Mouse (Mus musculus) intestine, embryonic 16.5 days (tissue): ENCODE measurements around the gene Ssna1. TPM values are rescaled to one million over a fixed set of nuclear protein-coding genes. Genes with fewer than 3 reads are reported as not detected.

Source experiments
- ATAC-seq: fragments of 200-750 bp; cut with Nextera tagmentation; 2 replicates; pipeline ENCODE4 v1.8.0; 2017; ENCODE audit warnings: moderate TSS enrichment, moderate library complexity
- H3K27ac ChIP-seq: fragments of 300-500 bp; sonication (generic); 2 replicates; pipeline ENCODE4 v1.5.1; 2014; ENCODE audit warnings: mild to moderate bottlenecking, low read length
- H3K27me3 ChIP-seq: fragments of 300-500 bp; sonication (generic); replicated peaks from 2 replicates; pipeline ENCODE4 v1.6.1; 2014; ENCODE audit warnings: low read length, control low read depth, mixed read lengths; ENCODE audit not compliant: control insufficient read depth, insufficient read depth
- H3K36me3 ChIP-seq: fragments of 300-500 bp; sonication (generic); 2 replicates; pipeline ENCODE4 v1.6.1; 2014; ENCODE audit warnings: low read length, control low read depth; ENCODE audit not compliant: control insufficient read depth, insufficient read depth
- H3K4me1 ChIP-seq: fragments of 300-500 bp; sonication (generic); 2 replicates; pipeline ENCODE4 v1.6.1; 2014; ENCODE audit warnings: low read length, control low read depth, mixed read lengths; ENCODE audit not compliant: control insufficient read depth, insufficient read depth
- H3K4me2 ChIP-seq: fragments of 300-500 bp; sonication (generic); 2 replicates; pipeline ENCODE4 v1.6.1; 2014; ENCODE audit warnings: low read depth, low read length, control low read depth
- H3K4me3 ChIP-seq: fragments of 300-500 bp; sonication (generic); 2 replicates; pipeline ENCODE4 v1.5.1; 2014; ENCODE audit warnings: mild to moderate bottlenecking, low read length
- H3K9ac ChIP-seq: fragments of 300-500 bp; sonication (generic); 2 replicates; pipeline ENCODE4 v1.6.1; 2014; ENCODE audit warnings: low read depth, low read length
- H3K9me3 ChIP-seq: fragments of 300-500 bp; sonication (generic); 2 replicates; pipeline ENCODE4 v1.6.1; 2016; ENCODE audit warnings: low read length, control low read depth; ENCODE audit not compliant: control insufficient read depth
- WGBS: fragments of 180-500 bp; shearing (Covaris S2); extraction: QIAGEN DNeasy Blood & Tissue Kit; methylation state at CpG from one replicate; pipeline ENCODE4 v1.1.7; 2014; 5-methylcytosine and 5-hydroxymethylcytosine counted together
- polyA plus RNA-seq: library from polyadenylated mRNA; unstranded; fragments of >200 nt; fragmentation: Nextera tagmentation; extraction: Ambion mirVana; gene quantifications from 2 replicates; pipeline ENCODE4 v1.2.1, GENCODE M21; 2015

Ssna1 gene
- 176 and 200 TPM in 2 replicates for polyA plus RNA-seq

DNA sequence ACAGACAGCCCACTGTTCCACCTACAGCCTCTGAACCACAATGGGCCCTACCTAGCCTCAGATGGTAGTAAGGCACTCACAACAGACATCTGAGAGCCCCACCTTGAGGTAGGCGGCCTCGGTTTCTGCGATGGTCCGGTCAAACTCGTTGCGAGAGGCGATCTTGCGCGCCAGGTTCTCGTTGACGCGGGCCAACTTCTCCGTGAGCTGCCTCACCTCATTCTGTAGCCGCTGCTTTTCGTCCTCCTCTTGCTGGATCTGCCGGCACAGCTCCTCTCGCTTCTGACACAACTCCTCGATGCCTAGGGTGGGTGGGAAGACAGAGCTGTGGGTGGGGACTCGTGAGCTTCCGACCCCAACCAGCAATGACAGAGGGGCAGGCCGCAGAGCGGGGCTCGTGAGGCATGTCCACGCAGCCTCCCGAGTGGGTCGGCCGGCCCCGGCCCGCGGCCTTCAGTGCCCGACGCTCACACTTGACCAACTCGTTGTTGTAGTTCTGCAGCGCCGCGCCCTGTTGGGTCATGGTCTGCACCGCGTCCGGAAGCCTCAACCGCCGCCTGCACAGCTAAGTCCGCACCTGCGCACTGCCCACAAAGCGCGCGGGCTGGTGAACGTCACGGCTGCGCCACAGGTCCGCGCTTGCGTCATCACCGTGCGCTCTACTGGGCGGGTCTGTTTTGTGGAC lies at the start of gene Ssna1, which contains the start of gene Anapc2:
Gene Ssna1 (minus strand): TSS at position 612 of the 685 bp plus-strand sequence.
Gene Anapc2 (plus strand): TSS at position 652 of the 685 bp plus-strand sequence.
- Histone ChIP-seq H3K27ac (peak within 1 kb of the TSS; percentile 85), H3K9me3 (no peaks in the 10 kb centered on the region), H3K9ac (peak within 1 kb of the TSS; percentile 94), H3K4me1 (peaks cover 32% of the 10 kb centered on the region), H3K27me3 (no peaks in the 10 kb centered on the region), H3K4me3 (peak within 1 kb of the TSS; percentile 92), H3K36me3 (peaks cover 16% of the 10 kb centered on the region), H3K4me2 (peak within 1 kb of the TSS; percentile 91)
- WGBS = under 1% methylated on average over 54 of the region's 55 CpGs
- peak; percentile 95 for ATAC-seq

DNA sequence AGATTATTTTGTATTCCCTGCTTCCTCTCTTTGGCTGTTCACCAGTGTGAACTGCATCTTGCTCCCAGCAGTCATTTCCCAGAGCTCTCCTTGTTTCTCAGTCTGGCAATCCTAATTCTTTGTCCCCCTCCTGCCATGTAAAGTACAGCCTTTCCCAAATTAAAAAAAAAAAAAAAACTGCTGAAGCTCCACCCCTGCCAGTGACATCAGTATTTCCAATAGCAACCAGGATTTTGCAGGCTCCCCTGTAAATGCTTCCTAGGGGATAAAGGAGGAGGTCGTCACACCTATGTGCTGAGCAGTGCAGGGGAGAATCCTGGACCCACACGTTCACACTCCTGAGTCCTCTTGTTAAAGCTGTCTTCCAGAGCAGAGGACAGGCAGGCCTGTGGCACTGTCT lies 47.8 kb upstream of the Ssna1 start:
- no peak overlapping the region for H3K27ac ChIP-seq
- H3K4me2 ChIP-seq = no peak overlapping the region
- no peaks in the 10 kb centered on the region for H3K9me3 ChIP-seq
- no peaks in the 10 kb centered on the region for H3K36me3 ChIP-seq
- H3K4me1 ChIP-seq = 0 out of 2 replicates have a peak, but pooled peaks cover 3% of the 10 kb centered on the region
- H3K9ac ChIP-seq = no peak overlapping the region
- H3K27me3 ChIP-seq = peaks cover 33% of the 10 kb centered on the region
- ATAC-seq = no peak
- 31% methylated on average over 2 of the region's 2 CpGs for WGBS
- H3K4me3 ChIP-seq = no peak overlapping the region

GRCm38 (mm10) chr2:25318971-25319773 lies 46.9 kb upstream of the Ssna1 start, which contains the start of gene Grin1:
TSS of gene Grin1 (minus strand) at chr2:25319187.
- no peaks in the 10 kb centered on the region for H3K36me3 ChIP-seq
- H3K9ac ChIP-seq = no peak within 1 kb of the TSS
- peak within 1 kb of the TSS; percentile 61 for H3K4me2 ChIP-seq
- peaks cover 38% of the 10 kb centered on the region for H3K27me3 ChIP-seq
- 9% methylated on average over 57 of the region's 58 CpGs for WGBS
- peak within 1 kb of the TSS; percentile 39 for H3K4me3 ChIP-seq
- no peaks in the 10 kb centered on the region for H3K9me3 ChIP-seq
- H3K4me1 ChIP-seq = 0 out of 2 replicates have a peak, but pooled peaks cover 3% of the 10 kb centered on the region
- no peak within 1 kb of the TSS for H3K27ac ChIP-seq
- ATAC-seq = peak; percentile 81

DNA sequence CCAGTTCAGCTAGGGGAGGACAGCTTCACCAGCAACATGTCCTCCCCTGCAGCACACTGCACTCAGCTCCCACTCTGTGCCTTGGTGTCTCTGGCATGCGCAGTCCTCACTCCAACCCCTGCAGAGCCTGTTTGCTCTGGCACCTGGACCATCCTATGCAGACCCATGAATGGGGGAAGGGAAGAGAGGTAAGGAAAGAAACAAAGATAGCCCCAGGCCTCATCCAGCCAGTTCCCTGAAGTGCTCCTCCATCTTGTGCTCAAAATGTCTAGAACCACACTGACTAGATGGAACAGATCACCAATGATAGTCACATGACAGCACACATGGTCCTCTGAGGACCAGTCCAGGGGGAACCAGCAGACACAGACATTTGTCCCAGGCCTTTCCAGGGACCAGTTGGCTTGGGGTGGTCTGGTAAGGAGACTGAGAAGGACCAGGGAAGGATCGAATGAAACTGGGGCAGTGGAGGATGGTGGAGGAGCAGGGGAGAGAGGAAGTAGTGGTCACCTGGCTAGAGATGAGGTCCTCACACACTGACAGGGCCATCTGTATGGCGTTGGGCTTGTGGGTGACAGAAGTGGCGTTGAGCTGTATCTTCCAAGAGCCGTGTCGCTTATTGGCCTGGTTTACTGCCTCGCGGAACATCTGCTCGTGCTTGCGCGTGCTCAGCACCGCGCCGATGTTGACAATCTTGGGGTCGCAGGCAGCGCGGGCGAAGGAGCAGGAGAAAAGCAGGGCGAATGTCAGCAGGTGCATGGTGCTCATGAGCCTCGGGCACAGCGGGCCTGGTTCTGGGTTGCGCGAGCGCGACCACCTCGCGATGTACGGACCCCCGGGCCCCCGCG lies 46.1 kb upstream of the Ssna1 start:
- peaks cover 42% of the 10 kb centered on the region for H3K27me3 ChIP-seq
- no peak overlapping the region for H3K9ac ChIP-seq
- WGBS = 5% methylated on average over 31 of the region's 31 CpGs
- ATAC-seq = peak; percentile 21; the same call in 1 of the 2 replicates
- H3K4me1 ChIP-seq = 0 out of 2 replicates have a peak, but pooled peaks cover 3% of the 10 kb centered on the region
- H3K36me3 ChIP-seq = no peaks in the 10 kb centered on the region
- no peak overlapping the region for H3K27ac ChIP-seq
- H3K9me3 ChIP-seq = no peaks in the 10 kb centered on the region
- H3K4me3 ChIP-seq = peak overlapping the region; percentile 39
- H3K4me2 ChIP-seq = peak overlapping the region; percentile 61

DNA sequence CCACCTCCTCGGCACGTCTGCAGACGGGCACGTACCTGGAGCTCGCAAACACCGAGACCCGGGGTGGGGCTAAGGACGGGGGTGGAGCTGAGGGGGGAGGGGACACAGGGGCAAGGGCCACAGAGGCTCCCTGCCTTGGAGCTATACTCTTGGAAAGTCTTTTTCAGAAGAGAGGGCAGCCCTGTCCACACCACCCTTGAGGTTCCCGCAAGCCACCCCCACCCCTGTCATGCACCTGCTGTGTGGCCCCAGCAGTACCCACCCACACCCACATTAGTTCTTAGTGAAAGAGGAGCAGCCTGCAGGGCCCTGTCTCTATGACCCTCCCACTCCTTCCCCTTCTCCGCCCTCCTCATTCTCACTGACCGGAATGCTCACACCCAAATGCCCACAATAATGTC lies 39.3 kb upstream of the Ssna1 start:
- WGBS = 3% methylated on average over 11 of the region's 11 CpGs
- H3K9me3 ChIP-seq = no peaks in the 10 kb centered on the region
- peak overlapping the region; percentile 41 for H3K4me3 ChIP-seq
- peak overlapping the region; percentile 64 for H3K4me2 ChIP-seq
- peak; percentile 91 for ATAC-seq
- H3K27ac ChIP-seq = no peak overlapping the region
- H3K4me1 ChIP-seq = no peaks in the 10 kb centered on the region
- H3K9ac ChIP-seq = no peak overlapping the region; the same call in 1 of the 2 replicates
- no peaks in the 10 kb centered on the region for H3K36me3 ChIP-seq
- H3K27me3 ChIP-seq = peaks cover 61% of the 10 kb centered on the region

- peak overlapping the region; percentile 64 for H3K4me2 ChIP-seq
- WGBS = 2% methylated on average over 22 of the region's 22 CpGs
- H3K4me1 ChIP-seq = no peaks in the 10 kb centered on the region
- no peaks in the 10 kb centered on the region for H3K9me3 ChIP-seq
- peaks cover 62% of the 10 kb centered on the region for H3K27me3 ChIP-seq
- no peak overlapping the region for H3K27ac ChIP-seq
- peak overlapping the region; percentile 49; the same call in 1 of the 2 replicates for H3K9ac ChIP-seq
- ATAC-seq = peak; percentile 76
- peak overlapping the region; percentile 41 for H3K4me3 ChIP-seq
- H3K36me3 ChIP-seq = no peaks in the 10 kb centered on the region
Observed at GRCm38 (mm10) chr2:25310969-25311368, 38.7 kb upstream of the Ssna1 start.

GRCm38 (mm10) chr2:25310180-25310579 lies 37.9 kb upstream of the Ssna1 start:
- Histone ChIP-seq H3K9me3 (no peaks in the 10 kb centered on the region), H3K4me2 (no peak overlapping the region), H3K4me1 (no peaks in the 10 kb centered on the region), H3K27ac (no peak overlapping the region), H3K36me3 (no peaks in the 10 kb centered on the region), H3K4me3 (no peak overlapping the region), H3K27me3 (peaks cover 68% of the 10 kb centered on the region), H3K9ac (no peak overlapping the region)
- ATAC-seq = no peak
- WGBS = 60% methylated on average over 10 of the region's 10 CpGs

DNA sequence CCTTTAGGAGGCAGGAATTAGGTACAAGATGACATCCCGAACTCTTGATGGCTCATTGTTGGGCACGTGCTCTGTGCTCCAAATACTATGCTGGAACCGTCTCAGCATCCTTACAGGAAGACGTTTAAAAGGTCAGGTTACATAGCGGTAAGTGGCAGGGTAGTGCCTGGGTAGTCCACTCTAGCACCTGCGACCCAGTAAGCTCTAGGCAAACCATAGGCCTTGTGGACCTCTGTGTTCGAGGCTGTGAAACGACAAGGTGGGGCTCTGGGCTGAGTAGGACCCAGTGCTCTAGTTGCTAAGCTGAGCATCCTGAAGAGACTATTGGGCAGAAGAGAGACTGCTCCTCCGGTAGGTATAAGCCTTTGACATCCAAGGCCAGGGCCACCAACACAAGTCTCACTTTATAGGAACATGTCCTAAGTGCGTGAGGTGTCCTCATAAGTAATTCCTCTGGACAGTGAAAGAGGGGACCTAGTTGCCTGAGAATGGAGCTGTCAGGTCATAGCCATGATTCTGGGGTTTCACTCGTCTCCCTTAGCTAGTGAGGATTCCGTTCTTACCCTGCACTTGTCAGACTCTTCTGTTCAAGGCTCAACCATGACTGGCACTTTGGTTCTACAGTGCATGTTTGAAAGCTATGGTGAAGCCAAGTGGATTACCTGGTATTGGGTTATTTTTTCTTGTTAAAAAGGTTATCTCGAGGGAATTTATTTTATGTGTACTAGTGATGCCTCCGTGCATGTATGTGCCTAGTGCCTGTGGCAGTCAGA lies 33.5 kb upstream of the Ssna1 start:
- Histone ChIP-seq H3K4me3 (peak overlapping the region; percentile 53), H3K4me1 (no peaks in the 10 kb centered on the region; the same call in 1 of the 2 replicates), H3K9me3 (no peaks in the 10 kb centered on the region), H3K4me2 (peak overlapping the region; percentile 92), H3K9ac (no peak overlapping the region), H3K36me3 (no peaks in the 10 kb centered on the region), H3K27me3 (peaks cover 48% of the 10 kb centered on the region), H3K27ac (no peak overlapping the region)
- WGBS = 49% methylated on average over 14 of the region's 14 CpGs
- ATAC-seq = no peak
